Mouse (Mus musculus) small intestine, adult 2 months (tissue): Measurements from ENCODE around the gene Slc30a3. TPM values are rescaled to one million over a fixed set of nuclear protein-coding genes. Genes with fewer than 3 reads are reported as not detected.

ENCODE experiments used
- H3K27ac ChIP-seq: fragments of 200-500 bp; 2 replicates; pipeline ENCODE4 v1.5.1; 2012; ENCODE audit warnings: low read depth, low read length, control low read depth, inconsistent platforms; ENCODE audit not compliant: insufficient read depth
- H3K27me3 ChIP-seq: fragments of 200-500 bp; 2 replicates; pipeline ENCODE4 v1.6.1; 2012; ENCODE audit warnings: mild to moderate bottlenecking, moderate library complexity, low read length, inconsistent platforms; ENCODE audit not compliant: control insufficient read depth, insufficient read depth
- H3K36me3 ChIP-seq: fragments of 200-500 bp; 2 replicates; pipeline ENCODE4 v1.6.1; 2012; ENCODE audit warnings: mild to moderate bottlenecking, low read length, control low read depth, inconsistent platforms; ENCODE audit not compliant: control insufficient read depth, insufficient read depth
- H3K4me1 ChIP-seq: fragments of 200-500 bp; 2 replicates; pipeline ENCODE4 v1.6.1; 2012; ENCODE audit warnings: low read length, inconsistent platforms, mixed read lengths; ENCODE audit not compliant: control insufficient read depth, insufficient read depth, insufficient read length
- H3K4me3 ChIP-seq: fragments of 200-500 bp; 2 replicates; pipeline ENCODE4 v1.5.1; 2012; ENCODE audit warnings: low read depth, mild to moderate bottlenecking, control low read depth, inconsistent platforms, low read length, moderate library complexity
- CTCF ChIP-seq: fragments of 200-500 bp; IDR thresholded peaks from 2 replicates; pipeline ENCODE4 v1.5.1; 2012; ENCODE audit warnings: low read depth, mild to moderate bottlenecking, control low read depth, inconsistent platforms, low read length, moderate library complexity, mixed read lengths; ENCODE audit not compliant: insufficient replicate concordance, insufficient read length; ENCODE audit errors: extremely low read depth
- POLR2A ChIP-seq: fragments of 200-500 bp; IDR thresholded peaks from 2 replicates; pipeline ENCODE4 v1.6.1; 2012; ENCODE audit warnings: low read depth, mild to moderate bottlenecking, control low read depth, inconsistent platforms, low read length, moderate library complexity
- WGBS: fragments of 180-500 bp; shearing (Covaris S2); methylation state at CpG from one replicate; pipeline ENCODE4 v1.1.7; 2018; 5-methylcytosine and 5-hydroxymethylcytosine counted together
- polyA plus RNA-seq: library from polyadenylated mRNA; depleted of rRNA; stranded (reverse); fragments of >200 nt; gene quantifications from 2 replicates; pipeline ENCODE4 v1.2.3, GENCODE M21; 2012

Gene Slc30a3
- polyA plus RNA-seq, 1 experiment: 0.15 TPM

DNA sequence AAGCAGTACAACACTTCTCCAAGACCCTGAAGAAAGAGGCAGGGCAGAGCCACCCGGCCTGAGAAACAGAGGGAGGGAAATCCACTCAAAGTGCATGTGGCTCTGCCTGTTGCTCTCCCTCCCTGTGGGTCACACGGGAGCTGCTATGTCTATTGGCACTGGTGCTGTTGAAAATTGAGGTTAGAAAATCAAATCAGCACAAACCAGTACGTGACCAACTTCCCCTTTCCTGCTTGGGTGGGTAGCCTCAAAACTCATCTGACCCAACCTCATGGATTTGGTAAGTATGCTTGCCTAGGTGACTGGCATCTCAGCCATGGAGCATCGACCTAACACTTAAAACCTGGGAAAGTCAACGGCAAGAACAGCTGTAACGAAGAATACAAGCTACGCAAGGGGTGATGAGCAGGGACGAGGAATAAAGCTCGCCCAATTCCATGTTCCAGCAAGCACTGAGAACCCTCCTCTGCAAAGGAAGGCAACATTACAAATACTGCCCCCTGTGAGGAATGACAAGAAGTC is 2.2 kb downstream of the Slc30a3 start, which contains the start of gene Dnajc5g:
Gene Dnajc5g, plus strand, starts transcription at position 472 of the 522 bp plus-strand sequence.
- Histone ChIP-seq H3K4me3 (no peak within 1 kb of the TSS), H3K4me1 (no peaks in the 10 kb centered on the region), H3K36me3 (no peaks in the 10 kb centered on the region), H3K27ac (no peak within 1 kb of the TSS), H3K27me3 (peaks cover 6% of the 10 kb centered on the region; the same call in 1 of the 2 replicates)
- TF ChIP-seq POLR2A (no peak), CTCF (no peak)
- 76% methylated on average over 9 of the region's 9 CpGs for WGBS

DNA sequence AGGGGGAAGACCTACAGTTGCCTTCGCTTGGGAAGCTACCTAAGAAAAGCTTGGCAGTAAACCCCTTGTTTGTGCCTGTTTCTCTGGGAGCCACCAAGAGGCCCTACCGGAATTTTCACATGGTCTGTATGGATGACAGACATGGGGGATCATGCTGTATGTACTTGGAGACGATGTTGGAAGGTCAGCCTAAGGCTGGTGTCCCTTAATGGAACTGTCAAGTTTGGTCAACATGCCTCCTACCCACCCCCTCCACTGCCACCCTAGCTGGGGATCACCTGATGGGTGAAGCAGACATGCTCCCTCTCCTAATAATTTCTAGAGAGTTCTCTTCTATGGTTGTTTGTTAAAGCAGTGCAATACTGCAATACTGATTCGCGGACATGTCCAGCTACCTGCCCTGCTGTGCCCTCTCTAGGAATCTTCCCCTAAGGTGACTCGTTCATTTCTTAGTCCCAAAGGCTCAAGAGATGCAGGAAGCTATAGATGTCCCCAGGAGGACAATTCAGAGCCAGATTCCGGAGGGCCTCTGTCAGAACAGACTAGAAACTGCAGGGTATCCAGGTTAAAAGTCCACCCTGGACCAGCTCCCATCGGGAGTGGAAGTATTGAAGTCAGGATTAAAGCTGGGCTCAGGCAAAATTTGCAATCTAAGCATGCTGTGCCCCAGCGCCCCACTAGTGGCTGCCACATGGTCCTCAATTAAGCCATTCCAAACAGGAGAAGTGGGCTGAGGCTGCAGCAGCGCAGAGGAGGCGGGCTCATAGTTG is 12.1 kb downstream of the Slc30a3 start:
- WGBS: 33% methylated on average over 11 of the region's 11 CpGs
- Histone ChIP-seq H3K27ac (no peak overlapping the region), H3K36me3 (no peaks in the 10 kb centered on the region), H3K4me3 (peak overlapping the region; percentile 47), H3K27me3 (peaks cover 51% of the 10 kb centered on the region), H3K4me1 (peaks cover 16% of the 10 kb centered on the region)
- TF ChIP-seq POLR2A: no peak
- no peak for TF ChIP-seq CTCF

DNA sequence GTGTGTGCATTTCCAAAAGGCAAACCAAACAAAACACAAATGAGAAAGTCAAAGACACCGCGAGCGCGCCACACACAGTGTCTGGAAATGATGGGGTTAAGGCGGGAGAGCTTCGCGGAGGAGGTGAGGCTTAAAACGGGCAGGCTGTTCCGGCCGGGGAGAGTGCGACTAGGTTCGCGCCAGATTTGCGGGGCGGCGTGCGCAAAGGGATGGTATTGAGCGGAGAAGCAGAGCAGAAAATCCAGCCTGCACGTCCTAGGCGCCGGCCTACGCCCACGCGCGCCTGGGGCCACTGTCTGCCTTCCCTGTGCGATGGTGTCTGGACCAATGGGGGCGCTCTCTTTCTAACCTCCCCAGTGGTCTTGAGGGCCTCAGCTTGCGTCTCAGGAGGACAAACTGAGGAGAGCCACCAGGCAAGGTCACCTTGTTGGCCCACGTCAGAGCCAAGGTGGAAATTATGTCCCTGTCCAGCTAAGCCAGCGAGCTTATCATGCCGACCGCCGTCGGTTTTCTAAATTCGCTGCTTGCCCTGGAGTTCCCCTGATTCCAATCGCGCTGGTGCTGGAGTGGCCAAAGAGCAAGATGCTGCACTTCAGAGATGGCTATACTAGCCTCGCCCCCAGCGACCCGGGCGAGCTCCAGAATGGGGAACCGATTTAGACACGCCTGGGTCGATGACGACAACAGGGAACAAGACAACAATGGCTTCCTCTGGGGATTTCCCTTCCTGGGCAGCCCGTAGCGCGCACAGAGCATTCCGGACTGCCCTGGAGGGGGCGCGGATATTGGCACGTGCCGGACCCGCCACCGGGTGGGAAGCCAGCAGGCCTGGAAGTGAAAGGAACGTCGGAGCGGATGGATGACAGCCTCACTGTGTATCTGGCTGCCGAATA is 13.0 kb downstream of the Slc30a3 start:
- H3K36me3 ChIP-seq: no peaks in the 10 kb centered on the region
- under 1% methylated on average over 59 of the region's 59 CpGs for WGBS
- H3K27ac ChIP-seq: no peak overlapping the region
- H3K4me1 ChIP-seq: peaks cover 16% of the 10 kb centered on the region
- peak overlapping the region; percentile 47 for H3K4me3 ChIP-seq
- H3K27me3 ChIP-seq: peaks cover 58% of the 10 kb centered on the region
- TF ChIP-seq CTCF (no peak), POLR2A (no peak)

DNA sequence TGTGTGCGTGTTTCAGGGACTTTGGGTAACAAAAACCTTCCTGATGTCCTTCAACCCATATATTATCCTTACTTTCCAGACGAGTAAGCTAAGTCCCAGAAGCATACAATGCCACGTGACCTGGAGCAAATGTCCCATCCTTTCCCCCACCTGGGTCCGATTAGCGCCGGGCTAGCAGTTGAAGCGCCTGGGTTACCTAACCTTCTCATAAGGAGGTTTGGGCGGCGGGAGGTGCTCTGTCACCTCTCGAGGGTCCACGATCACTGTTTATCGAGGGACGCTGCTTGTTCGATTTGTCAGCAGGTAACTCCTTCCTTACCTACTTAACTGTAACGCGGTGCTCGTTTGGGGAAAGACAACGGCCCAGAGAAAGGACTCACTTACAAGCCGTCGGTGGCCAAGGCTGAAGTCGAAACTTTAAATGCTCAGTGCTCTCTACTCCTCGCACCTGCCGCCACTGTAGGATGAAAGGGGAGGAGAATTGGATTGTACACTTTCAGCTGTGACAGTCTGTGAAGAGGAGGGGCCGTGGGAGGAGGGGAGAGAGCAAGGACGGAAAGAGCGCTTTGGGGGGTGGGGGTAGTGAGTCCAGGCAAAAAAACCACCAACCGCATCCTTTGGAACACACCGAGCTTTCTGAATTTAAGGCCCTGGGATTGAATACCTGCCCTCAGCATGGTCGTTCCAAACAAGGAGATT is 13.8 kb downstream of the Slc30a3 start:
- WGBS: 2% methylated on average over 29 of the region's 29 CpGs
- H3K4me3 ChIP-seq: peak overlapping the region; percentile 47
- H3K36me3 ChIP-seq: no peaks in the 10 kb centered on the region
- no peak overlapping the region for H3K27ac ChIP-seq
- H3K4me1 ChIP-seq: peaks cover 16% of the 10 kb centered on the region
- TF ChIP-seq CTCF (no peak), POLR2A (no peak)
- peaks cover 58% of the 10 kb centered on the region for H3K27me3 ChIP-seq

DNA sequence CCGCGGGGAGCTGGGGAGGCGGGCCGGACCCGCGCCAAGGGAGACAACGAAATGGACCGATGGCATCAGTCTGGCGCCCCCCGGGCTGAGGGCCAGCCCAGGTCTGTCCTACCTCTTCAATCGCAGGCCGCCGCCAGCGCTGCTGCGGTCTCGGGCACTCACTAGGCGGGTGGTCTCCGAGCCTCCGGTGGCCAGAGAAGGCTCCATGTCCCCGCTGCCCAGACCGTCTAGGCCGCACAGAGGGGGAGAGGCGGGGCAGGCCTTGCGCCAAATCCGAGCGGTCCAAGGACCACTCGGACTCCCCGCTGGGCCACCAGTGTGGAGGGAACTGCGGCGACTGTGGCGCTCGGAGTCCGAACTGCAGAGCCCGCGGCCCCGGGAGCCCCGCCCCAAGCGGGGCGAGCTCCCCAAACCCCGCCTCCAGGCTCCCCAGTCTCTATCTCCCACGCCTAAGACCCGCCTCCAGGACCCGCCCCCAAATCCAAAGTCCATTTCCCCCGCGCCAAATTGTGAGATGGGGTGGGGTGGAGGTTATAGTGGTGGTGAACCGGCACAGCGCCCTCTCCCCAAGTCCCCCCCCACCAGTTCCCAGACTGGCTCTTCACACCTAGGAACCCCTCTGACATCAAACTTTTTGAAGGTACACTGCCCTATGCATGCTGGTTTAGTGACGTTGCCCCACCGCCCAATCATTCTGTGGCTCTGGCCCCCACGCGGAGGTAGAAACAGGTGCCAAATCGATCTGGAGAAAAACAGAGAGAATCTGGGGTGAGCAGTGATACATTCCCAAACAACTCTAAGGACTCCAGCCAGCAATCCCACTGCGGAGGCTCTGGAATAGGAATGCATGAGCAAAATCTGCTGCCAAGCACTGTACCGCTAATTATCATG is 14.6 kb downstream of the Slc30a3 start:
- peak overlapping the region; percentile 64 for H3K4me3 ChIP-seq
- H3K4me1 ChIP-seq: peaks cover 16% of the 10 kb centered on the region
- TF ChIP-seq POLR2A: no peak
- TF ChIP-seq CTCF: no peak
- H3K27ac ChIP-seq: no peak overlapping the region
- 2% methylated on average over 50 of the region's 54 CpGs for WGBS
- H3K27me3 ChIP-seq: peaks cover 58% of the 10 kb centered on the region
- H3K36me3 ChIP-seq: no peaks in the 10 kb centered on the region
